Mouse (Mus musculus): ENCODE measurements around the gene Rnf103.

Gene Rnf103

GRCm38 (mm10) chr6:71492756-71493674 lies 679 bp upstream of the Rnf103 start:
- no peak for DNase-seq

GRCm38 (mm10) chr6:71494341-71495020 lies 787 bp downstream of the Rnf103 start:
- peak; percentile 96 for DNase-seq

GRCm38 (mm10) chr6:71500575-71500974 lies 6.9 kb downstream of the Rnf103 start:
- no peak for DNase-seq

- no peak for DNase-seq
Observed at GRCm38 (mm10) chr6:71503001-71503400, 9.3 kb downstream of the Rnf103 start.

GRCm38 (mm10) chr6:71503670-71504069 lies 10.0 kb downstream of the Rnf103 start:
- no peak for DNase-seq

GRCm38 (mm10) chr6:71504091-71504490 lies 10.4 kb downstream of the Rnf103 start:
- no peak for DNase-seq

- DNase-seq = no peak
Observed at GRCm38 (mm10) chr6:71505671-71506070, 12.0 kb downstream of the Rnf103 start.

GRCm38 (mm10) chr6:71519476-71519875 lies 25.8 kb downstream of the Rnf103 start:
- DNase-seq = no peak

- no peak for DNase-seq
Observed at GRCm38 (mm10) chr6:71525556-71525955, 31.9 kb downstream of the Rnf103 start.

- DNase-seq = peak; percentile 83
Observed at GRCm38 (mm10) chr6:71527056-71527455, 33.4 kb downstream of the Rnf103 start.

GRCm38 (mm10) chr6:71527826-71528225 lies 34.1 kb downstream of the Rnf103 start:
- DNase-seq = no peak

- DNase-seq = no peak
Observed at GRCm38 (mm10) chr6:71530176-71530575, 36.5 kb downstream of the Rnf103 start.

GRCm38 (mm10) chr6:71537286-71537685 lies 43.6 kb downstream of the Rnf103 start:
- DNase-seq = no peak

- DNase-seq = peak; percentile 100
Observed at GRCm38 (mm10) chr6:71543686-71544499, 50.2 kb downstream of the Rnf103 start, which contains the start of gene Chmp3. TSS of gene Chmp3 (plus strand) at chr6:71543797.

- DNase-seq = peak; percentile 97
Observed at GRCm38 (mm10) chr6:71555507-71555951, 61.8 kb downstream of the Rnf103 start.

GRCm38 (mm10) chr6:71556826-71557225 lies 63.1 kb downstream of the Rnf103 start:
- no peak for DNase-seq

Measured in heart, adult 11 months (tissue).